Mouse (Mus musculus) bone marrow, adult 2 months (tissue): Measurements from ENCODE around the gene Baz2b. TPM values are rescaled to one million over a fixed set of nuclear protein-coding genes. Genes with fewer than 3 reads are reported as not detected.

Experiments used
- H3K27ac ChIP-seq: fragments of 200-500 bp; 2 replicates; pipeline ENCODE4 v1.5.1; 2012; ENCODE audit warnings: low read depth, mild to moderate bottlenecking, control low read depth, inconsistent platforms, low read length; ENCODE audit not compliant: control insufficient read depth, poor library complexity, insufficient read depth
- H3K4me1 ChIP-seq: fragments of 200-500 bp; 2 replicates; pipeline ENCODE4 v1.6.1; 2011; ENCODE audit warnings: low read length; ENCODE audit not compliant: control insufficient read depth, insufficient read depth
- H3K4me3 ChIP-seq: fragments of 200-500 bp; replicated peaks from 2 replicates; pipeline ENCODE3; 2011; ENCODE audit warnings: mild to moderate bottlenecking, low read depth, low read length, control low read depth; ENCODE audit not compliant: control insufficient read depth
- CTCF ChIP-seq: fragments of 200-500 bp; IDR thresholded peaks from 2 replicates; pipeline ENCODE4 v1.5.1; 2011; ENCODE audit warnings: low read length, control low read depth; ENCODE audit not compliant: control insufficient read depth, insufficient read depth
- POLR2A ChIP-seq: fragments of 200-500 bp; IDR thresholded peaks from 2 replicates; pipeline ENCODE4 v1.6.1; 2011; ENCODE audit warnings: low read depth, mild to moderate bottlenecking, control low read depth, low read length, borderline replicate concordance; ENCODE audit not compliant: control insufficient read depth
- WGBS: fragments of 180-500 bp; shearing (Covaris S2); methylation state at CpG from one replicate; pipeline ENCODE4 v1.1.7; 2018; 5-methylcytosine and 5-hydroxymethylcytosine counted together
- polyA plus RNA-seq: library from polyadenylated mRNA; stranded (reverse); fragments of >200 nt; gene quantifications from 2 replicates; pipeline ENCODE4 v1.2.4, GENCODE M21; 2011; ENCODE audit warnings: low replicate concordance; ENCODE audit not compliant: missing spikeins, insufficient read depth, insufficient read length

Baz2b gene
- 76.3 and 77.9 TPM in 2 replicates for polyA plus RNA-seq

GRCm38 (mm10) chr2:60209703-60210651 is at the start of gene Baz2b, which contains the start of gene March7:
Gene Baz2b, minus strand, starts transcription at chr2:60209839.
Gene March7, plus strand, starts transcription at chr2:60209887.
- peak within 1 kb of the TSS; percentile 93 for H3K4me3 ChIP-seq
- TF ChIP-seq CTCF, result peak; percentile 31; the same call in 1 of the 2 replicates
- TF ChIP-seq POLR2A, result peak; percentile 79; the same call in 1 of the 2 replicates
- peaks cover 4% of the 10 kb centered on the region; the same call in 1 of the 2 replicates for H3K4me1 ChIP-seq
- WGBS, result 1% methylated on average over 94 of the region's 109 CpGs
- H3K27ac ChIP-seq, result peak within 1 kb of the TSS; percentile 98

- Histone ChIP-seq H3K4me3 (no peak overlapping the region), H3K27ac (no peak overlapping the region), H3K4me1 (no peaks in the 10 kb centered on the region)
- TF ChIP-seq POLR2A (no peak), CTCF (no peak)
- WGBS, result 85% methylated on average over 5 of the region's 5 CpGs
Measured at GRCm38 (mm10) chr2:60259186-60259585, 49.5 kb upstream of the Baz2b start.

- Histone ChIP-seq H3K4me3 (no peak overlapping the region), H3K4me1 (no peaks in the 10 kb centered on the region), H3K27ac (no peak overlapping the region)
- TF ChIP-seq CTCF (no peak), POLR2A (no peak)
- WGBS, result 79% methylated on average over 2 of the region's 2 CpGs
Measured at GRCm38 (mm10) chr2:60256751-60257150, 47.1 kb upstream of the Baz2b start.

GRCm38 (mm10) chr2:60253506-60253905 is 43.9 kb upstream of the Baz2b start:
- H3K4me3 ChIP-seq, result no peak overlapping the region
- TF ChIP-seq CTCF (no peak), POLR2A (no peak)
- H3K4me1 ChIP-seq, result no peaks in the 10 kb centered on the region
- H3K27ac ChIP-seq, result no peak overlapping the region

- TF ChIP-seq CTCF (no peak), POLR2A (no peak)
- Histone ChIP-seq H3K4me3 (no peak overlapping the region), H3K4me1 (no peaks in the 10 kb centered on the region), H3K27ac (no peak overlapping the region)
- 90% methylated on average over 4 of the region's 4 CpGs for WGBS
Measured at GRCm38 (mm10) chr2:60252782-60253181, 43.1 kb upstream of the Baz2b start.

GRCm38 (mm10) chr2:60234506-60234905 is 24.9 kb upstream of the Baz2b start:
- Histone ChIP-seq H3K4me3 (no peak overlapping the region), H3K4me1 (no peaks in the 10 kb centered on the region), H3K27ac (no peak overlapping the region)
- 84% methylated on average over 7 of the region's 7 CpGs for WGBS
- no peak for TF ChIP-seq POLR2A

- H3K27ac ChIP-seq, result no peak overlapping the region
- H3K4me1 ChIP-seq, result no peaks in the 10 kb centered on the region
- TF ChIP-seq POLR2A (no peak), CTCF (no peak)
- H3K4me3 ChIP-seq, result no peak overlapping the region
- 73% methylated on average over 2 of the region's 2 CpGs for WGBS
Measured at GRCm38 (mm10) chr2:60233147-60233546, 23.5 kb upstream of the Baz2b start.

- no peak overlapping the region for H3K27ac ChIP-seq
- no peak for TF ChIP-seq POLR2A
- no peak for TF ChIP-seq CTCF
- no peaks in the 10 kb centered on the region for H3K4me1 ChIP-seq
- H3K4me3 ChIP-seq, result no peak overlapping the region
- WGBS, result 67% methylated on average over 2 of the region's 2 CpGs
Measured at GRCm38 (mm10) chr2:60230361-60230760, 20.7 kb upstream of the Baz2b start.
